Mouse (Mus musculus) adrenal gland, postnatal 25 days (tissue): ENCODE data around the gene Zbtb8os. TPM values are rescaled to one million over a fixed set of nuclear protein-coding genes. Genes with fewer than 3 reads are reported as not detected.

Source experiments
- DNase-seq: peaks from one replicate; pipeline ENCODE4 v3.0.0; 2021; ENCODE audit warnings: mixed read lengths
- long read RNA-seq: library from polyadenylated mRNA; stranded (forward); transcript quantifications from one replicate; pipeline ENCODE4 v2.0.0, GENCODE M21; 2021
- total RNA-seq: library from RNA; stranded (reverse); gene quantifications from 2 replicates; pipeline ENCODE4 v1.2.3, GENCODE M21; 2021

Gene Zbtb8os
- 42.7 and 59.1 TPM in 2 replicates for total RNA-seq
- long read RNA-seq, transcript Zbtb8os-204 (7 exons, 3,833 nt) = major isoform, 24 of 25 reads
- long read RNA-seq, partial matches to known transcripts = 0 of 25 reads
- long read RNA-seq, other reads (novel, unspliced or antisense) = 1 of 25 reads

- DNase-seq = peak; percentile 97
Measured at GRCm38 (mm10) chr4:129335216-129336074, at the start of gene Zbtb8os, which contains the start of gene Rbbp4. Zbtb8os (plus strand) TSS chr4:129335695. Rbbp4 (minus strand) TSS chr4:129335370.

GRCm38 (mm10) chr4:129286001-129286682 lies 49.4 kb upstream of the Zbtb8os start:
- no peak for DNase-seq

- no peak for DNase-seq
Measured at GRCm38 (mm10) chr4:129286683-129287471, 48.6 kb upstream of the Zbtb8os start.

GRCm38 (mm10) chr4:129287472-129287981 lies 48.0 kb upstream of the Zbtb8os start, which contains the start of gene Sync:
Sync (plus strand) TSS chr4:129287617.
- DNase-seq = peak; percentile 56

GRCm38 (mm10) chr4:129288067-129288466 lies 47.4 kb upstream of the Zbtb8os start:
- DNase-seq = peak; percentile 41

- DNase-seq = no peak
Measured at GRCm38 (mm10) chr4:129289671-129290070, 45.8 kb upstream of the Zbtb8os start.

- no peak for DNase-seq
Measured at GRCm38 (mm10) chr4:129292831-129293230, 42.7 kb upstream of the Zbtb8os start.

GRCm38 (mm10) chr4:129293702-129294101 lies 41.8 kb upstream of the Zbtb8os start:
- no peak for DNase-seq

- no peak for DNase-seq
Measured at GRCm38 (mm10) chr4:129295188-129295587, 40.3 kb upstream of the Zbtb8os start.

- no peak for DNase-seq
Measured at GRCm38 (mm10) chr4:129296066-129296465, 39.4 kb upstream of the Zbtb8os start.

- DNase-seq = no peak
Measured at GRCm38 (mm10) chr4:129297724-129298123, 37.8 kb upstream of the Zbtb8os start.

- no peak for DNase-seq
Measured at GRCm38 (mm10) chr4:129299121-129299520, 36.4 kb upstream of the Zbtb8os start.

GRCm38 (mm10) chr4:129303401-129303800 lies 32.1 kb upstream of the Zbtb8os start:
- DNase-seq = no peak

- peak; percentile 24 for DNase-seq
Measured at GRCm38 (mm10) chr4:129303816-129304215, 31.7 kb upstream of the Zbtb8os start.

- no peak for DNase-seq
Measured at GRCm38 (mm10) chr4:129304306-129304705, 31.2 kb upstream of the Zbtb8os start.

- DNase-seq = no peak
Measured at GRCm38 (mm10) chr4:129307936-129308335, 27.6 kb upstream of the Zbtb8os start.

GRCm38 (mm10) chr4:129313886-129314285 lies 21.6 kb upstream of the Zbtb8os start:
- no peak for DNase-seq

GRCm38 (mm10) chr4:129320876-129321275 lies 14.6 kb upstream of the Zbtb8os start:
- no peak for DNase-seq

GRCm38 (mm10) chr4:129322042-129322441 lies 13.5 kb upstream of the Zbtb8os start:
- DNase-seq = no peak

GRCm38 (mm10) chr4:129323491-129323890 lies 12.0 kb upstream of the Zbtb8os start:
- no peak for DNase-seq

- DNase-seq = no peak
Measured at GRCm38 (mm10) chr4:129324756-129325155, 10.7 kb upstream of the Zbtb8os start.

- no peak for DNase-seq
Measured at GRCm38 (mm10) chr4:129326191-129326590, 9.3 kb upstream of the Zbtb8os start.
